Mouse (Mus musculus) left cerebral cortex, postnatal 14 days (tissue): ENCODE results near the gene Igsf1. TPM values are rescaled to one million over a fixed set of nuclear protein-coding genes. Genes with fewer than 3 reads are reported as not detected.

Source experiments
- DNase-seq, 2 experiments: peaks; one replicate each; pipeline ENCODE4 v3.0.0; 2021 to 2022; ENCODE audit warnings: low spot score in 2 of 2, mixed read lengths in 1 of 2
- intact Hi-C: fragments of 180-260 bp; cut with DNase I; formaldehyde crosslinking; loops from one replicate; pipeline ENCODE4 v1.15.1; 2025
- long read RNA-seq, 2 experiments: library from polyadenylated mRNA; stranded (forward); transcript quantifications; one replicate each; pipeline ENCODE4 v2.0.0; 2021
- total RNA-seq, 2 experiments: library from RNA; stranded (reverse); gene quantifications; 2 replicates each; pipeline ENCODE4 v1.2.3; 2021

Igsf1 gene
- total RNA-seq = 10 to 100 TPM in 1 of 2 experiments, 1 to 10 TPM in 1; 4.3 to 11.0 TPM
- long read RNA-seq, experiment 1, full-length matches to known transcripts = 2 of 6 reads
- long read RNA-seq, experiment 1, partial matches to known transcripts = 2 of 6 reads
- long read RNA-seq, experiment 1, other reads (novel, unspliced or antisense) = 2 of 6 reads
- long read RNA-seq, experiment 2, full-length matches to known transcripts = 1 of 4 reads
- long read RNA-seq, experiment 2, partial matches to known transcripts = 1 of 4 reads
- long read RNA-seq, experiment 2, other reads (novel, unspliced or antisense) = 2 of 4 reads

GRCm38 (mm10) chrX:49797213-49798019, at the start of gene Igsf1:
Igsf1 (minus strand) TSS chrX:49797749.
- DNase-seq = peak; percentile 13 to 21
- intact Hi-C loops = no loop called here

- DNase-seq = no peak
- intact Hi-C loops = no loop called here
These were observed 26.7 kb downstream of the Igsf1 start for GRCm38 (mm10) chrX:49770828-49771227.

DNA sequence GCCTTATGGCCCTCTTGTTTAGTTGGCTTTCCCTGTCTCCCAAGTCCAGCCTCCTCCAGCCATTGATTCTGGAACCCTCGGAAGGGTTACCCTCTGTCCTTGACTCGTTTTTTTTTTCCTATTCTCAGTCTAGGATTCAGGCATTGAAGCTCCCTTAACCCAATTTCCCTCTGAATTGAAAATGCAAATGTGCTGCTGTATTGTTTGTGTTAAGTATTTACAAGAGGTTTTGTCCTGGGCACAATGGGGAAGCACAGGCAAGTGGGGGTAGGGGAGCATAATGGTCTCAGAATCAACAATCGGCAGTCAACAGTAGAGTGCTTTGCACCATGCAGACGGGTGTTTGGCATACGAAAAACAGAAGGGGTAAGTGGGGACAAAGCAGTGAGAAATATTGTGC, 52.4 kb downstream of the Igsf1 start:
- intact Hi-C loops = no loop called here
- DNase-seq = no peak

DNA sequence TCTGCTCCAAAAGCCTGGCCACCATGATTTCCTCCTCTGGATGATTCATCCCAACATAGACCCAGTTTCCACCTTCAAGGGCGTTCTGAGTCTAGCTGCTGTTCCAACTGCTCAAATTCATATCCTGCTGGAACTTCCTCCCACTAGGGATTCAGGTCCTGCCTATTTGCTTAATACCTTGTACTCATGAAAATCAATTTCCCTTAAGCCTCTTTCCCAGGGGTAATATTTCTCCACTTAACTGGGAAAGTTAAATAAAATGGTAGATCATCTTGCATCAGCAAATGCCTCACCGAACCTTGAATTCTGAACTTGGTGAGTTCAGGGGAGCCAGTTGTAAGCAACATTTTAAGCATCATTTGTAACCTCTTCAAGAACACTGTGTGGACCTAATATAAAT, 62.6 kb downstream of the Igsf1 start, which contains the start of gene Olfr1321:
TSS of gene Olfr1321 (minus strand) at position 101 of the 400 bp plus-strand sequence.
- DNase-seq = no peak
- intact Hi-C loops = no loop called here

Other genes with a start within 250 kb of the Igsf1 start
- not detected for gene Olfr1320, start 125.4 kb downstream of the Igsf1 start, total RNA-seq
- not detected for gene Olfr1321, start 62.7 kb downstream of the Igsf1 start, total RNA-seq
- gene Olfr1322, start 93.7 kb upstream of the Igsf1 start, total RNA-seq = not detected
- not detected for gene Olfr1323, start 221.6 kb upstream of the Igsf1 start, total RNA-seq